Mouse (Mus musculus) kidney, adult 2 months (tissue): ENCODE data around the gene Hoxb1. TPM values are rescaled to one million over a fixed set of nuclear protein-coding genes. Genes with fewer than 3 reads are reported as not detected.

Source experiments
- DNase-seq: peaks from one replicate; pipeline ENCODE4 v3.0.0; 2021
- H3K27ac ChIP-seq: fragments of 200-500 bp; 2 replicates; pipeline ENCODE4 v1.5.1; 2012; ENCODE audit warnings: low read depth, low read length, control low read depth, inconsistent platforms; ENCODE audit not compliant: insufficient read depth
- H3K27me3 ChIP-seq: fragments of 200-500 bp; replicated peaks from 2 replicates; pipeline ENCODE4 v1.6.1; 2012; ENCODE audit warnings: mild to moderate bottlenecking, moderate library complexity, low read length, inconsistent platforms; ENCODE audit not compliant: control insufficient read depth, insufficient read depth
- H3K36me3 ChIP-seq: fragments of 200-500 bp; 2 replicates; pipeline ENCODE4 v1.6.1; 2012; ENCODE audit warnings: mild to moderate bottlenecking, moderate library complexity, low read length, inconsistent platforms; ENCODE audit not compliant: control insufficient read depth, insufficient read depth
- H3K4me1 ChIP-seq: fragments of 200-500 bp; 2 replicates; pipeline ENCODE4 v1.6.1; 2011; ENCODE audit warnings: low read length; ENCODE audit not compliant: control insufficient read depth, insufficient read depth
- H3K4me3 ChIP-seq: fragments of 200-500 bp; 2 replicates; pipeline ENCODE4 v1.5.1; 2011; ENCODE audit warnings: mild to moderate bottlenecking, low read depth, low read length, control low read depth; ENCODE audit not compliant: insufficient read depth
- CTCF ChIP-seq: fragments of 200-500 bp; conservative IDR thresholded peaks from 2 replicates; pipeline ENCODE4 v1.5.1; 2011; ENCODE audit warnings: low read depth, mild to moderate bottlenecking, control low read depth, low read length, moderate library complexity, mixed read lengths; ENCODE audit not compliant: insufficient read depth, insufficient read length
- POLR2A ChIP-seq: fragments of 200-500 bp; IDR thresholded peaks from one replicate; pipeline ENCODE4 v1.6.1; 2011; ENCODE audit warnings: low read depth, low read length, control low read depth
- WGBS: fragments of 180-500 bp; shearing (Covaris S2); methylation state at CpG from one replicate; pipeline ENCODE4 v1.1.7; 2018; 5-methylcytosine and 5-hydroxymethylcytosine counted together
- polyA plus RNA-seq: library from polyadenylated mRNA; depleted of rRNA; stranded (reverse); fragments of >200 nt; gene quantifications from 2 replicates; pipeline ENCODE4 v1.2.3, GENCODE M21; 2012

The Hoxb1 gene
- polyA plus RNA-seq, 1 experiment, result not detected

DNA sequence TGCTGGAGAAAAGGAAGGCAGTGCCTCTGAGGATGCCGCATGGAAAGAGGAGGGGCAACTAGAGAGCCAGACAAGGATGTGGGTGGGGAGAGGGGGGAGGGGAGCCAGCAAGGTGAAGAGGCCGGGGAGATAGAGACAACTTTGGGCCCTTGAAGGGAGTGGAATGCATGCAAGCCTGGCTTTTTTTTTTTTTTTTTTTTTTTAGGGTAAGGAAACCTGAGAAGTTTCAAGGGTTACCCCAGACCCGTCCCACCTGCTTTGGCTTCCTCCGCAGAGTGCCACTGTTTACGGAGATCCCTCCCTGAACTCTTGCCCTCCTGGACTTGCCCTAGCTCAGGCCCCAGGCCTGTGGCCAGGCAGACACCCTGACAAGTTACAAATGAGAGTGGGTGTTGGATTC lies 1.7 kb upstream of the Hoxb1 start:
- WGBS, result 49% methylated on average over 5 of the region's 5 CpGs
- Histone ChIP-seq H3K27me3 (peaks cover 1% of the 10 kb centered on the region; the same call in 1 of the 2 replicates), H3K36me3 (no peaks in the 10 kb centered on the region), H3K4me1 (no peaks in the 10 kb centered on the region), H3K27ac (no peak overlapping the region), H3K4me3 (no peak overlapping the region)
- TF ChIP-seq POLR2A, result no peak
- no peak for TF ChIP-seq CTCF
- peak; percentile 67 for DNase-seq

DNA sequence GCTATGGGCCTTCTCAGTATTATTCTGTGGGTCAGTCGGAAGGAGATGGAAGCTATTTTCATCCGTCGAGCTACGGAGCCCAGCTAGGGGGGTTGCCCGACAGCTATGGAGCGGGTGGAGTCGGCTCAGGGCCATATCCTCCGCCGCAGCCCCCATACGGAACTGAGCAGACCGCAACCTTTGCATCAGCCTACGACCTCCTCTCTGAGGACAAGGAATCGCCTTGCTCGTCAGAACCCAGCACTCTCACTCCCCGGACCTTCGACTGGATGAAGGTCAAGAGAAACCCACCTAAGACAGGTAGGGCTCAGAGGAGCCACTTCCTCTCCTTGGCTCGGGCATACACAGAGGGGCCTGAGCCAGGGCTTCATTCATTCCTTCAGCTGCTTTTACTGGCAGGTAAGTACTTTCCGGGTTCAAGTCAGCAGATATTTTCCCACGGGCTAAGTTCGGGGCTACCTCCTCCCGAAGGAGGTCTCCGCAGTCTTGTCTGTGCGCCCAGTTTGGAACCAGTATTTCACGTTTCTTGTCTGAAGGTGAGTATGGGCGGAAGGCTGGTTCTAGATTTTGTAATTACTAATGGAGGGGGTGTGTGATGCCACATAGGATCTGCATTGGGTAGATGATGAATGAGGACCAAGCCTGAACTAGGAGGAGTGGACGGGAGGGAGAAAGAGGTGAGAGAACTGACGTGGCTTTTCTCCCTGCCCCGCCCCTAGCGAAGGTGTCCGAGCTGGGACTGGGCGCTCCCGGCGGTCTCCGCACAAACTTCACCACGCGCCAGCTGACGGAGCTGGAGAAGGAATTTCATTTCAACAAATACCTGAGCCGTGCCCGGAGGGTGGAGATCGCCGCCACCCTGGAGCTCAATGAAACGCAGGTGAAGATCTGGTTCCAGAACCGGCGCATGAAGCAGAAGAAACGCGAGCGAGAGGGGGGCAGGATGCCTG lies 815 bp downstream of the Hoxb1 start:
- peak overlapping the region; percentile 14; the same call in 1 of the 2 replicates for H3K4me3 ChIP-seq
- 26% methylated on average over 47 of the region's 47 CpGs for WGBS
- TF ChIP-seq POLR2A, result no peak
- TF ChIP-seq CTCF, result no peak
- H3K36me3 ChIP-seq, result no peaks in the 10 kb centered on the region
- no peaks in the 10 kb centered on the region for H3K4me1 ChIP-seq
- DNase-seq, result peak; percentile 52
- no peak overlapping the region for H3K27ac ChIP-seq
- peaks cover 1% of the 10 kb centered on the region; the same call in 1 of the 2 replicates for H3K27me3 ChIP-seq

DNA sequence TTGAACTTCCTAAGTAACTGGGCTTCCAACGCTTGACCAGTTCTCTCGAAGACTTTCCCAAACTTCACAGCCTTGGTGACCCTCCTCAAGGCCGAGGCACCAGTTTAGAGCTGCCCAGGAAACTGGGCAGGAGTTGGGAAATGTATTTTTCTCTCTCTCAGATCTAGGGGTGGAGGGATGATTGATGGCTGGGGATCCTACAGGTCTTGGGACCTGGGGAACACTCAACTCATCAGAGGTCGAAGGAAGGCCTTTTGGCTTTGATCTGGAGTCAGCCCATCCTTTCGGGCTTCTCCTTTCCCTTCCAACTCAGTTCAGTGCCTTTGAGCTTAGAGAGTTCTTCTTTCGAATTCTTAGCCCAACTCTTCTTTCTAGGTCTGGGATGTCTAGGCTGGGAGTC lies 1.6 kb downstream of the Hoxb1 start:
- Histone ChIP-seq H3K4me3 (no peak overlapping the region), H3K27me3 (peaks cover 1% of the 10 kb centered on the region; the same call in 1 of the 2 replicates), H3K36me3 (no peaks in the 10 kb centered on the region), H3K4me1 (no peaks in the 10 kb centered on the region), H3K27ac (no peak overlapping the region)
- no peak for DNase-seq
- TF ChIP-seq CTCF, result no peak
- no peak for TF ChIP-seq POLR2A
- 88% methylated on average over 6 of the region's 6 CpGs for WGBS

DNA sequence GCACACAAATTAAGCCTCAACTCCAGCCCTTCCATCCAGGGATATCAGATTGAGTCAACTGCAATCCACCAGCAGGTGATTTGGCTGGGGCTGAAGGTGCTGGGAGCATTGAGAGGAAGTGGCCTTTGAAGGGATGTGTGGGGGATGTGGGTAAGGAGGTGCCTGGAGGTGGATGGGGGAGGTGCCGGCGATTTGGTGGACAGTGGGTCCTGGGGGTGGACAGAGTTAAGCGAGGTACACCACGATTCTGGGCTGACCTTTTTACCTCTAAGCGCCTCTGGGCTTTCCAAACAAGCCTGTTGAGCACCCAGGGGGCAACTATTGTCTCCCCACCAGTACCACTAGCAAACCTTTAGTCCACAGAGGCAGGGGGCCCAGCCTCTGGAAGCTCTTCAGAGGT lies 3.1 kb downstream of the Hoxb1 start:
- 95% methylated on average over 5 of the region's 5 CpGs for WGBS
- Histone ChIP-seq H3K27me3 (peaks cover 1% of the 10 kb centered on the region; the same call in 1 of the 2 replicates), H3K4me1 (no peaks in the 10 kb centered on the region), H3K27ac (no peak overlapping the region), H3K36me3 (no peaks in the 10 kb centered on the region), H3K4me3 (no peak overlapping the region)
- no peak for DNase-seq
- TF ChIP-seq CTCF (no peak), POLR2A (no peak)

DNA sequence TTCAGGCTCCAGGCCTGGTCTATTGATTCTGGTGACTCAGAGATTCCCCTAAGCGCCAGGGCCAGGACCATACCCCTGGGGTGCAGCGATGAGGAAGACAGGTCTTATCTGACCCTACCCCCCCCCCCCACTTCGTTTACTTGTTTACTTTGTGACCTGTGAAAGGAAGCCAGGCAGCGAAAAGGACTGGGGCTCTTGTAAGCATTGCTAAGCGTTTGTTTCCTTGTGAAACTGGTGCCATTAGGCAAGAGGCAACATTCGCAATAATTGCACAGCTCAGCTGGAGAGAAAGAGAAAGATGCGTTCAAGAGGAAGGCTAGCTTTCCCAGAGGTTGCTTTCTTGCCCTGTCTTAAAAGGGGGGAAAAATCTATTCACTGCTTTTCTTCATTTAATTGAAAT lies 3.6 kb downstream of the Hoxb1 start:
- Histone ChIP-seq H3K4me1 (no peaks in the 10 kb centered on the region), H3K36me3 (no peaks in the 10 kb centered on the region), H3K27ac (no peak overlapping the region), H3K4me3 (no peak overlapping the region), H3K27me3 (peaks cover 1% of the 10 kb centered on the region; the same call in 1 of the 2 replicates)
- TF ChIP-seq POLR2A (no peak), CTCF (no peak)
- 89% methylated on average over 7 of the region's 7 CpGs for WGBS
- no peak for DNase-seq

DNA sequence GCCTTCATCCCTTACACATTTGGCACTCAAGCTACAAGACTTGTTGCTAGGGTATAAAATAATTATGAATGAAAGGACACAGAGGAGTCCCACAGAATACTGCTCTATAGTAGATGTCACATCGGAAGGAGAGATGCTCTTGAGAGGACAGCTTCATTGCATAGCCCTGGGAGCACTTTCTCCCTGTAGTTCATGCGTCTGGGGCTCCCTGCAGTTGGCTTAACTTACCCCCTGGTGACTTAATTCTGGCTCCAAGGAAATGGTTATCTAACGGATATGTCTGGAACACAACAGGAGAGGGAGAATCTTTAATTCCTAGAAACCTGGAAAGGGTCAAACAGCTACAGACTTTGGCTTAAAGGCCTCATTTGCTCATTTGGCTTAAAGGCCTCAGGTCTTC lies 6.2 kb downstream of the Hoxb1 start:
- TF ChIP-seq POLR2A, result no peak
- no peak for TF ChIP-seq CTCF
- no peak for DNase-seq
- Histone ChIP-seq H3K27ac (no peak overlapping the region), H3K4me1 (no peaks in the 10 kb centered on the region), H3K27me3 (no peaks in the 10 kb centered on the region), H3K4me3 (no peak overlapping the region), H3K36me3 (no peaks in the 10 kb centered on the region)
- WGBS, result 85% methylated on average over 3 of the region's 3 CpGs

DNA sequence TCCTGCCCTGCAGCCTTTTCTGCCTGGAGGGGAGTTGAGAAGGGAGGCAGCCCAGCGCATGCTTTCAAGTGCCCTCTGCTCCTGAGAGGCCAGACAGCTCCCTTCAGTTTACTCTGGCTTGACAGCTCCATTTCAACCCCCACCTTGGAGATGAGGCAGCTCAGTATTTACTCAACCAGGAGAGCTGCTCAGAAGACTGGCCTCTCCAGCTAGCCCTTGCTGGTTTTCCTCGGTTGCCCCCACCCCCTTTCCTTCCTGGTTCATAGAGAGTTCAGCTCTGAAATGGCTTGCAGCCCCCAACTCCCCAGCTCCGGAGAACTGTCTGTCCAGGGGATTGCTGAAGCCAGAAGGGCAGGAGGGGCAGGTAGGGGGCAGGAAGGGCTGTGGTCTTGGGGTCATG lies 7.0 kb downstream of the Hoxb1 start:
- Histone ChIP-seq H3K4me3 (no peak overlapping the region), H3K27me3 (no peaks in the 10 kb centered on the region), H3K36me3 (no peaks in the 10 kb centered on the region), H3K27ac (no peak overlapping the region), H3K4me1 (no peaks in the 10 kb centered on the region)
- TF ChIP-seq CTCF (no peak), POLR2A (no peak)
- no peak for DNase-seq
- WGBS, result 48% methylated on average over 3 of the region's 3 CpGs
